Mouse (Mus musculus): ENCODE data around the gene Ndufa8. TPM values are rescaled to one million over a fixed set of nuclear protein-coding genes. Genes with fewer than 3 reads are reported as not detected.

The Ndufa8 gene
- polyA plus RNA-seq (2015; fragmentation: Nextera tagmentation; extraction: Ambion mirVana): 383 TPM in 2 replicates

GRCm38 (mm10) chr2:36048748-36049566 lies at the start of gene Ndufa8, which contains the start of gene Morn5:
Gene Ndufa8 (minus strand): TSS chr2:36049406.
Gene Morn5 (plus strand): TSS chr2:36049458.
- no peak for TF ChIP-seq CTCF (IDR thresholded peaks at IDR 0.05; ENCODE audit: low read depth)

GRCm38 (mm10) chr2:36098021-36098420 lies 48.8 kb upstream of the Ndufa8 start:
- ATAC-seq (replicated peaks; ENCODE audit: low FRiP score, low read depth) (no peak), DNase-seq (ENCODE audit: low spot score) (no peak)
- WGBS: 20% methylated on average over 5 of the region's 5 CpGs
- no peak overlapping the region for H3K27ac ChIP-seq
- H3K4me2 ChIP-seq (ENCODE audit: low read length): no peak overlapping the region
- no peak overlapping the region for H3K9ac ChIP-seq (ENCODE audit: low read depth, low read length)
- peaks cover 86% of the 10 kb centered on the region for H3K27me3 ChIP-seq (ENCODE audit: insufficient read depth, low read length)
- no peak overlapping the region for H3K4me3 ChIP-seq (replicated peaks; ENCODE audit: low read depth, low read length)
- no peak for TF ChIP-seq CTCF (IDR thresholded peaks at IDR 0.05; ENCODE audit: low read depth)
- H3K4me1 ChIP-seq (replicated peaks; ENCODE audit: insufficient read depth, low read length): no peaks in the 10 kb centered on the region; the same call in 1 of the 2 replicates
- no peaks in the 10 kb centered on the region for H3K9me3 ChIP-seq (replicated peaks; ENCODE audit: low read length)
- no peaks in the 10 kb centered on the region for H3K36me3 ChIP-seq (ENCODE audit: insufficient read depth, low read length)

More at GRCm38 (mm10) chr2:36048748-36049566, at the start of gene Ndufa8, which contains the start of gene Morn5:
- H3K4me1 ChIP-seq (replicated peaks; ENCODE audit: insufficient read depth, low read length): peaks cover 4% of the 10 kb centered on the region; the same call in 1 of the 2 replicates
- H3K4me2 ChIP-seq (ENCODE audit: low read length): peak within 1 kb of the TSS; percentile 79
- H3K27ac ChIP-seq: peak within 1 kb of the TSS; percentile 58
- peak within 1 kb of the TSS; percentile 68 for H3K4me3 ChIP-seq (replicated peaks; ENCODE audit: low read depth, low read length)
- no peaks in the 10 kb centered on the region for H3K27me3 ChIP-seq (ENCODE audit: insufficient read depth, low read length)
- ATAC-seq (replicated peaks; ENCODE audit: low FRiP score, low read depth) (peak; percentile 98), DNase-seq (ENCODE audit: low spot score) (peak; percentile 97)
- WGBS: under 1% methylated on average over 44 of the region's 44 CpGs
- peak within 1 kb of the TSS; percentile 83 for H3K9ac ChIP-seq (ENCODE audit: low read depth, low read length)
- H3K9me3 ChIP-seq (replicated peaks; ENCODE audit: low read length): no peaks in the 10 kb centered on the region
- no peaks in the 10 kb centered on the region for H3K36me3 ChIP-seq (ENCODE audit: insufficient read depth, low read length)

- H3K27me3 ChIP-seq (ENCODE audit: insufficient read depth, low read length): peaks cover 84% of the 10 kb centered on the region
- no peak for TF ChIP-seq CTCF (IDR thresholded peaks at IDR 0.05; ENCODE audit: low read depth)
- WGBS: 10% methylated on average over 18 of the region's 18 CpGs
- H3K4me3 ChIP-seq (replicated peaks; ENCODE audit: low read depth, low read length): no peak overlapping the region
- no peaks in the 10 kb centered on the region; the same call in 1 of the 2 replicates for H3K4me1 ChIP-seq (replicated peaks; ENCODE audit: insufficient read depth, low read length)
- DNase-seq (ENCODE audit: low spot score) (no peak), ATAC-seq (replicated peaks; ENCODE audit: low FRiP score, low read depth) (no peak)
- H3K9me3 ChIP-seq (replicated peaks; ENCODE audit: low read length): no peaks in the 10 kb centered on the region
- H3K36me3 ChIP-seq (ENCODE audit: insufficient read depth, low read length): no peaks in the 10 kb centered on the region
- H3K9ac ChIP-seq (ENCODE audit: low read depth, low read length): no peak overlapping the region
- no peak overlapping the region for H3K4me2 ChIP-seq (ENCODE audit: low read length)
- no peak overlapping the region for H3K27ac ChIP-seq
These were observed 48.1 kb upstream of the Ndufa8 start for GRCm38 (mm10) chr2:36097129-36097815.

- Histone ChIP-seq H3K9me3 (replicated peaks; ENCODE audit: low read length) (no peaks in the 10 kb centered on the region), H3K4me1 (replicated peaks; ENCODE audit: insufficient read depth, low read length) (peaks cover 11% of the 10 kb centered on the region; the same call in 1 of the 2 replicates), H3K27ac (no peak overlapping the region), H3K9ac (ENCODE audit: low read depth, low read length) (no peak overlapping the region), H3K4me2 (ENCODE audit: low read length) (no peak overlapping the region), H3K36me3 (ENCODE audit: insufficient read depth, low read length) (no peaks in the 10 kb centered on the region), H3K4me3 (replicated peaks; ENCODE audit: low read depth, low read length) (no peak overlapping the region), H3K27me3 (ENCODE audit: insufficient read depth, low read length) (peaks cover 84% of the 10 kb centered on the region)
- no peak for ATAC-seq (replicated peaks; ENCODE audit: low FRiP score, low read depth)
- TF ChIP-seq CTCF (IDR thresholded peaks at IDR 0.05; ENCODE audit: low read depth): no peak
- WGBS: 14% methylated on average over 31 of the region's 31 CpGs
- DNase-seq (ENCODE audit: low spot score): no peak
These were observed 44.8 kb upstream of the Ndufa8 start for GRCm38 (mm10) chr2:36093914-36094475.

- Histone ChIP-seq H3K4me1 (replicated peaks; ENCODE audit: insufficient read depth, low read length) (peaks cover 11% of the 10 kb centered on the region; the same call in 1 of the 2 replicates), H3K9me3 (replicated peaks; ENCODE audit: low read length) (no peaks in the 10 kb centered on the region), H3K9ac (ENCODE audit: low read depth, low read length) (no peak overlapping the region), H3K4me3 (replicated peaks; ENCODE audit: low read depth, low read length) (no peak overlapping the region), H3K36me3 (ENCODE audit: insufficient read depth, low read length) (no peaks in the 10 kb centered on the region), H3K4me2 (ENCODE audit: low read length) (no peak overlapping the region), H3K27ac (no peak overlapping the region), H3K27me3 (ENCODE audit: insufficient read depth, low read length) (peaks cover 79% of the 10 kb centered on the region)
- 27% methylated on average over 7 of the region's 7 CpGs for whole genome bisulfite sequencing
- TF ChIP-seq CTCF (IDR thresholded peaks at IDR 0.05; ENCODE audit: low read depth): no peak
- no peak for DNase-seq (ENCODE audit: low spot score)
- no peak for ATAC-seq (replicated peaks; ENCODE audit: low FRiP score, low read depth)
These were observed 44.1 kb upstream of the Ndufa8 start for GRCm38 (mm10) chr2:36093301-36093700.

- peaks cover 74% of the 10 kb centered on the region for H3K27me3 ChIP-seq (ENCODE audit: insufficient read depth, low read length)
- WGBS: 10% methylated on average over 4 of the region's 4 CpGs
- H3K36me3 ChIP-seq (ENCODE audit: insufficient read depth, low read length): no peaks in the 10 kb centered on the region
- DNase-seq (ENCODE audit: low spot score): peak; percentile 44
- H3K4me1 ChIP-seq (replicated peaks; ENCODE audit: insufficient read depth, low read length): peaks cover 11% of the 10 kb centered on the region; the same call in 1 of the 2 replicates
- no peak overlapping the region for H3K9ac ChIP-seq (ENCODE audit: low read depth, low read length)
- H3K9me3 ChIP-seq (replicated peaks; ENCODE audit: low read length): no peaks in the 10 kb centered on the region
- H3K4me3 ChIP-seq (replicated peaks; ENCODE audit: low read depth, low read length): no peak overlapping the region
- H3K27ac ChIP-seq: no peak overlapping the region
- H3K4me2 ChIP-seq (ENCODE audit: low read length): no peak overlapping the region
- ATAC-seq (replicated peaks; ENCODE audit: low FRiP score, low read depth): peak; percentile 60; the same call in 1 of the 2 replicates
- TF ChIP-seq CTCF (IDR thresholded peaks at IDR 0.05; ENCODE audit: low read depth): no peak
These were observed 43.5 kb upstream of the Ndufa8 start for GRCm38 (mm10) chr2:36092748-36093147.
